In genomic region chr13:45688864-45689263, GRCm38 (mm10) we compare ENCODE assay signal across 34 mouse cellular contexts.
"Had no signal": no experiment of that assay in that cellular context is flagged by ENCODE, and none has a peak within 500 bp of the region (broad histone marks: within the 10 kb centered on the region; RNA-seq: fewer than 3 reads in every experiment).

No protein-coding gene starts in this region.

- H3K36me3 ChIP-seq: heart, embryonic 12.5 days; heart, embryonic 13.5 days; heart, embryonic 15.5 days; hindbrain, embryonic 10.5 days; hindbrain, embryonic 12.5 days; hindbrain, embryonic 13.5 days; hindbrain, embryonic 15.5 days; intestine, embryonic 15.5 days; kidney, embryonic 15.5 days had no signal

- H3K9me3 ChIP-seq: heart, embryonic 12.5 days; heart, embryonic 13.5 days; heart, embryonic 15.5 days; hindbrain, embryonic 10.5 days; hindbrain, embryonic 12.5 days; hindbrain, embryonic 13.5 days; hindbrain, embryonic 15.5 days; intestine, embryonic 15.5 days; kidney, embryonic 15.5 days had no signal

- H3K4me3 ChIP-seq: heart, embryonic 12.5 days; heart, embryonic 13.5 days; heart, embryonic 15.5 days; hindbrain, embryonic 10.5 days; hindbrain, embryonic 12.5 days; hindbrain, embryonic 13.5 days; hindbrain, embryonic 15.5 days; intestine, embryonic 15.5 days; kidney, embryonic 15.5 days; layer of hippocampus, adult 2 months; left cerebral cortex, adult 2 months had no signal

- H3K27me3 ChIP-seq: heart, embryonic 12.5 days; heart, embryonic 13.5 days; heart, embryonic 15.5 days; hindbrain, embryonic 12.5 days; hindbrain, embryonic 13.5 days; hindbrain, embryonic 15.5 days; intestine, embryonic 15.5 days; kidney, embryonic 15.5 days had no signal

- DNase-seq: heart, postnatal 10 days; heart, postnatal 14 days; heart, postnatal 36 days; heart, postnatal 4 days; kidney, adult 11 months; kidney, adult 18-20 months; kidney, adult 2 months; kidney, adult 8-10 months; kidney, adult 9 months; kidney, postnatal 10 days; kidney, postnatal 14 days; kidney, postnatal 36 days; kidney, postnatal 4 days; layer of hippocampus, adult 9-11 months; layer of hippocampus, postnatal 36 days had no signal

- H3K9ac ChIP-seq: heart, embryonic 12.5 days; heart, embryonic 13.5 days; heart, embryonic 15.5 days; hindbrain, embryonic 12.5 days; hindbrain, embryonic 13.5 days; hindbrain, embryonic 14.5 days; hindbrain, embryonic 15.5 days; intestine, embryonic 15.5 days; kidney, embryonic 15.5 days had no signal

- H3K4me2 ChIP-seq: heart, embryonic 11.5 days; heart, embryonic 12.5 days; heart, embryonic 13.5 days; heart, embryonic 15.5 days; hindbrain, embryonic 12.5 days; hindbrain, embryonic 13.5 days; hindbrain, embryonic 14.5 days; hindbrain, embryonic 15.5 days; intestine, embryonic 15.5 days; kidney, embryonic 15.5 days had no signal

- H3K4me1 ChIP-seq: intestine, embryonic 15.5 days had no signal

- ATAC-seq: hindbrain, embryonic 16.5 days; hindbrain, postnatal 0 days; inflammation-experienced regulatory T-cells, adult 6 months; intestine, embryonic 15.5 days; intestine, embryonic 16.5 days; intestine, postnatal 0 days had no signal

- H3K27ac ChIP-seq: heart, embryonic 13.5 days; heart, embryonic 15.5 days; hindbrain, embryonic 10.5 days; hindbrain, embryonic 12.5 days; hindbrain, embryonic 13.5 days; hindbrain, embryonic 14.5 days; hindbrain, embryonic 15.5 days; hindbrain, postnatal 0 days; intestine, embryonic 15.5 days; kidney, embryonic 15.5 days; kidney, postnatal 0 days; layer of hippocampus, adult 2 months; left cerebral cortex, adult 2 months had no signal
